Mouse (Mus musculus): ENCODE measurements around the gene Clec3b.

The Clec3b gene

DNA sequence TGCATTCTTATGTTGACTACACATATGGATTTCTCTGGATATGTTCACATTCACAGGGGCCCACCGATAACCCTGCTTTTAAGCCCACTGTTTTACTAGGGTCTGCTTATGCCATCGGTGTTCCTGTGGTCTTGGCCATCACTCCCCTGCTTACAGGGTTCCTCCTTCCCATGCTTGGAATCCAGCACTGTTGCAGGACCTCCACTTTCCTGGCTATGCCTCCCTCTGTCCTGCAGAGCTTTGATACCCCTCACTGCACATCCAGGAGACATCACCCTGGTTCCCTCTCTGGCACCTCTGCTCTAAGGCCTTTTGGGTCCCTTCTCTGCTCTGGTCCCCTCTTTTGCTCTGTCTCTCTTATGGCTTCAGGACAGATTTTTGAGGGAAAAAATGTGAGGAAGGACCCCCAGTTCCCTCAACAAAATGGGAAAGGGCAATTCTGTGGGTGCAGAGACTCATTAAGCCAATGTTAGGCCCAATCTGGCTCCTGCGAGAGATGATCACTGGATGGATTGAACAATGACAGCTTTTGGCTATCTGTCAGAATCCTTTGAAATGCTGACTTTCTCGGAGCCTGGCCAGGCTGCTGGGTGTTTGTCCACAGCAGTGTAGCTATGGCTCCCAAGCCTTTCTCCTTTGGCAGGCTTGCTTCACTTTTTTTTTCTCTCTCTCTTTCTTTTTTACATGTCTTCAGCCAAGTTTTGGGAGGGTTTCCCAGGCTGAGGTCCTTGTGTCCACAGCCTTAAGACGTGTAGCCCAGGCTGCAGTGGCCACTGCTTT, at the start of gene Clec3b:
Clec3b (plus strand) TSS at position 706 of the 780 bp plus-strand sequence.
- DNase-seq (ENCODE audit: low spot score) = no peak

DNA sequence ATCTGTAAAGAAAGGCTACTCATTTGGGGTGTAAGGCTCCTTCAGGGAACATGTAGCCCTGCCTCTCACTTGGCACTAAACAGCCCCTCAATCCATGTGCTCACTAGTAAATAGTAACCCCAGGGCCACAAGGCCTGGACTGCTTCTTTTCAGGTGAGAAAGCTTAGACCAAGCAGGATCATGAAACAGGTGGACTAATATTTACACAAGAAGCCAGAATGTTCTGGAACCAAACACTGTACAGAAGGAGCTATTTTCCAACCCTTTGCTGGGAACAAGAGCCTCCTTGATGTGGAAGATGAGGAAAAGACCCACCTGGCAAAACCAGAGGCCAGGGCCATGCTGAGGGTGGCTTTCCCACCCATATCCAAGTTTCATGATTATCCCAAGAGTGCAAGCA, 47.3 kb upstream of the Clec3b start:
- DNase-seq (ENCODE audit: low spot score) = no peak

DNA sequence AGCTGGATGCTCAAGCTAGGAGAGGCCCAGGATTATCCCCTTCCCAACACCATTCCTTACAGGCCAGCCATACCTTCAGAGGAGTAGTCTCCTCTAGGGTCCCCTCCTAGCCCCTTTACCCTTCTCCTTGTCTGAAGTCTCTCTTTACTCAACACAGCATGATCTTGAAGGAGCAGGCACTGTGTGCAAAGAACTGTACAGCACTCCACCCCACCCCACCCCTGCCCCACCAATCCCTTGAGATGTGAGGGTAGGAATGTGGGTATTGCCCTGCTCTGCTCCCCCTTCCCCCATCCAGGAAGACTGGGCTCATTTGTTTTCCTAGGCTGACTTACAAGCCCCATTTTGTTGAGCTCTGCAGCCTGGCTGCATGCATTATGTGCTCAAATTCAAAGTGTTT, 46.4 kb upstream of the Clec3b start:
- no peak for DNase-seq (ENCODE audit: low spot score)

DNA sequence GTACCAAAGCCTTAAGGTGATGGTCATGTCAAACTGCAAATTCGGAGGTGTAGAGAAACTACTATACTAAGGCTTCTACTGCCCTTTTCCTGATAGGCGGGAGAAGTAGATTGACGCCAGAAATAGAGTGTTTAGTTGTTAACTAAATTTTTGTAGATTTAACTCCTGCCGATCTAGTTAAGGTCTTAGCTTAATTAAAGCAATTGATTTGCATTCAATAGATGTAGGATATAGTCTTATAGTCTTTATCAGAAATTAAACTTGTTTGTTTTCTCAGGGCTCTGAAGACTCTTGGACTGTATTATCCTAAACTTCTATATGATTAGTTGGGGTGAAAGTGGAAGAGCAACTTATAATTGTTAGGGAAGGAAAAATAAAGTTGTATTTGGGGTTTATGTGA, 43.6 kb upstream of the Clec3b start:
- DNase-seq (ENCODE audit: low spot score) = no peak

DNA sequence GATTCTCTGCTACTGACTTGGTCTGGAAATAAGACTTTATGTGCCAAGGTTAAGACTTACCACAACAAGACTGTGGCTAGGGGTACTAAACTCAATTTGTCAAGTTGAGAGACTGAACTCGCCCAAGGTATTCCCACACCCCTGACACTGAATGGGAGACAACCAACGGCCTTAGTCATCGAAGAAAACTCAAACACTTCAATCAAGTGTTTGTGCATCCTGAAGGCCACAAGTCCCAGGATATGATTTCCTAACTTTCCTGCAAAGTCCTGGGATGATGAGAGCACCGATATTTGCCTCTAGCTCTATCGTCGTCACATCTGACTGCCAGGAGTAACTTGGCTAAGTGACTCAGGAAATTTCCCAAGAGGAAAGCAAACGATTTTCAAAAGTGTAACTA, 41.6 kb upstream of the Clec3b start:
- DNase-seq (ENCODE audit: low spot score) = no peak

DNA sequence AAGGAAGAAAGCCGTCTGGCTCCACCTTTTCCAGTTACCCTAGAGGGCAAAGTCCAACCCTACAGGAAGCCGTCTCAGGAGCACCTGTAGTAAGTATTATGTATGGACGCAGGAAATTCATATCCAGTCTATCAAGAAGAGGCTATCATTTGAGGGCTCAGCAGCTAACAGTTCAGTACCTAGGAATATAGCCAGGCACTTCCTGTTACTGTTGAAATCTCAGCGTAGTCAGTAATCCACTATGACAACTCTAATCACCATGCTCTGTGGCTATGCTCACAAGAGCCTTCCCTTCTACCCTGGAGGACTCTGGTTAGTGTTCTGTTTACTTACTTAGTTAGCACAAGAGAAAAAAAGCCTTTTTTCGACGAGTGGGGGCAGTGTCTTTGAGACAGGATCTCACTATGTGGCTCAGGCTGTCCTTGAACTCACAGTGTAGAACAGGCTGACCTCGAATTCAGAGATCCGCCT, 39.0 kb upstream of the Clec3b start:
- peak; percentile 5 for DNase-seq (ENCODE audit: low spot score)

DNA sequence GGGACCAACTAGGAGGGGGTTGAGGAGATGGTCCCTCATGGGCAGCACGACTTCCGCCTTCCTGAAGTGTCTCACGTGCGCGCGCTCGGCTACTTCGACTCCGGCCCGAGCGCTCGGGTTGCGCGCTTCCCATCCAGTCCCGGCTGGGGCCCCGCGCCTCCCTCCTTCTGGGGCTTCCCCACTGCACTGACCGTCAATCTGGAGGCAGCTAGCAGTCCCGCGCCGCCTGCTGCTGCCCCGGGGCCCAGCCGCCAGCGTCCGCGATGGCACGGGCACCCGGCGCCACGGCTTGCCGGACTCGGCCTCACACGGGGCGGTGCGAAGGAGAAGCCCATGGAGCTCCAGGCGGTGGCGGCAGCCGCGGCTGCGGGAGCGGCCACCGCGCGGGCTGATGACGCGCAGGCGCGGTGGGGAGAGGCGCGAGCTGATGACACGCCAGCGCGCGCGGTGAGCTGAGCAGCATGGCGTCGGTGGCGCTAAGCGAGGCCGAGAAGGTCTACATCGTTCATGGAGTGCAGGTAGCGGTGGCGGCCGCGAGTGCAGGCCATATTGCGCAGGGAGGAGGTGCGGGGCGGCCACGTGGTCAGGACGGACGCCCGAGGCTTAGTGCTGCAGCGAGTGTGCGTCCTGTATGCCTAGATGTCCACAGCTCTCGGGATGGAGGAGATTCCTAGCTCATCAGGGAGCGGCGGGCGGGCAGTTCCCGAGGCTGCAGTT, 37.8 kb upstream of the Clec3b start, which contains the start of the genes Zdhhc3 and Exosc7:
Zdhhc3 (minus strand) TSS at position 401 of the 717 bp plus-strand sequence.
Exosc7 (plus strand) TSS at position 411 of the 717 bp plus-strand sequence.
- peak; percentile 81 for DNase-seq (ENCODE audit: low spot score)

DNA sequence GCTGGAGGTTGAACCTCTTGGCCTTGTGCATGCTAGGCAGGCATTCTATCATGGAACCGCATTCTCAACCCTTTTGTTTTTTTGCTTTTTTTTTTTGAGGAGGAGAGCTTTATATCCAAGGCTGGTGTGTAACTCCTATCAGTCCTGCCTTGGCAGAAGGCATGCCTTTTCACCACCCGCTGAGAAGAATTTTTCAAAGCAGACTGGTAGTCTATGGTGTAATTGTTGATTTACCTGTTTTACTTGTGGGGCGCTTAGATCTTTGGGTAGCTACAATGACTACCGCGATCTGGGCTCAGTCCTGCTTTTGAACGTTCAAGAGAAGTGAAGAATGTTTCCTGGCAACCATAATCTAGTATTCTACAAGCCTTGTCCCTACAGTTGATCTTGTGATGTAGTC, 36.8 kb upstream of the Clec3b start:
- DNase-seq (ENCODE audit: low spot score) = peak; percentile 9

DNA sequence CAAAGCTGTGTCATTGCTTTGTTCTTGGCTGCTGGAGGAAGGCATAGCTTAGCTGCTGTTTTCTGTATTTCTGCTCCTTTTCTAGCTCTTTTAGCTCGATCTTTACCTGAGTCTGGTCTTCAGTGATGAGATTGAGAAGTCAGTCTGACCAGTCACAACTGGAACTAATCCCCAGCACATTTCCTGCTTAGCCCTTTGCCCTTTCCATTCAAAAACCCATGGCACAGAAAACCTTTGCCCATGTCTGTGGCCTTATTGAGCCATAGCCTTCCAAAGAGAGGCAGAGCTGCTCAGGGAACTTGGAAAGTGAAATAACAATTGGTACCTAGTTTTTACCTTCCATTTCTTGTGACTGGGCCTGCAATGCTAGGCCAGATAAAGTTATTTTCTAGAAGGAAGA, 35.2 kb upstream of the Clec3b start:
- DNase-seq (ENCODE audit: low spot score) = no peak

DNA sequence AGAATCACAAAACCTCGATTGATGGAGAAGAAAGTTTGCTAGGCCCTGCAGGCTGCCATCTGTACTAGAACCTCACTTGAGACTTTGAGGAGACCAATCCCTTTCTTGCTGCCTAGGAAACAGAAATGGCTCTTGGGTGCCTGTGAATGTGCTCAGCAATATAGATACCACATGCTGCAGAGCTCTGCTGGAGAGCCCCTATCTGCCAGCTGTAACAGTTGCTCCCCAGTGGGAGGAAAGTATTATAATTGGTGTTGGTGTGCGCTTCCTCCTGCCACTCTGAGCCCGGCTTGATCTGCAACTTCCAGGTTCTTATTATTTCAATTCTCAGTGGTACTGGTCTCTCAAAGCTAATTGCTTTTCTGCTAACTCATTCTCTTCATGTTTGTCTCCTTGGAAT, 27.7 kb upstream of the Clec3b start:
- DNase-seq (ENCODE audit: low spot score) = no peak

DNA sequence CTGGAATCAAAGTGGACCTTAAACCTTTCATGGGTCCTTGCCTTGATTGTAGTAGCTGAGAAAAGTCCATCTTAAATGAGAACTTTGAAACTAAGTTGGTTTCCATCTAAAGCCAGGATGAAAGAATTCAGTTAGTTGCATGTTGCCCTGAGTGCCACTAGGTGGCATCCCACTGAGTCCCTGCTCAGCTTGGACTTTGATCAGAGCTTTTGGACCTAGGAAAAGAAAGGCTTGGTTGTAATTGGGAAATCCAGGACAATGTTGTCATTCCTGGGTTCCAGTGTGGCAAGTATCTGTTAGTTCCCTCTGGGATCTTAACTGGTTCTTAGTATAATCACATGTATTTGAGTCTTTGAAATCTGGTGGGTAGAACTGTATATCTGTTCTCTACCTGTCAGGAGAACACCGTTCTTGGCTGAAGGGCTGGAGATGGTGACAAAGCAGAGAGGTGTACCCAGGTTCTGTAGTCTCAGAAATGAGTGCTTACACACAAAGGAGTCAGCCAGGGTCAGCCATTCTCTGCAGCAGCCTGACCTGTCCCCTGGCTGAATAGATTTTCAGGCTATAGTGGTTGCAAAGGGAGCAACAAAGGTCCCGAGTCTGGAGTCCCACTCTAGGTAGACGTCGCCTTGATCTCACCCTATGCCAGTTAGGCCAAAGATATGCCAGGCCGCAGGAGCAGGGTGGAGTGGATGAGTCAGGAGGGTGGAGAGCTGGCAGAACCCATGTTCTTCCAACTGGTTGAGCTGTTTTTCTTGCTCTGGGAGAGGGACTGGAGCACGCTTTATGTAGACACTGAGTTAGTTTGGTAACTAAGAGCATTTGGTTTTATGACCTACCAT, 27.0 kb upstream of the Clec3b start:
- DNase-seq (ENCODE audit: low spot score) = peak; percentile 47

DNA sequence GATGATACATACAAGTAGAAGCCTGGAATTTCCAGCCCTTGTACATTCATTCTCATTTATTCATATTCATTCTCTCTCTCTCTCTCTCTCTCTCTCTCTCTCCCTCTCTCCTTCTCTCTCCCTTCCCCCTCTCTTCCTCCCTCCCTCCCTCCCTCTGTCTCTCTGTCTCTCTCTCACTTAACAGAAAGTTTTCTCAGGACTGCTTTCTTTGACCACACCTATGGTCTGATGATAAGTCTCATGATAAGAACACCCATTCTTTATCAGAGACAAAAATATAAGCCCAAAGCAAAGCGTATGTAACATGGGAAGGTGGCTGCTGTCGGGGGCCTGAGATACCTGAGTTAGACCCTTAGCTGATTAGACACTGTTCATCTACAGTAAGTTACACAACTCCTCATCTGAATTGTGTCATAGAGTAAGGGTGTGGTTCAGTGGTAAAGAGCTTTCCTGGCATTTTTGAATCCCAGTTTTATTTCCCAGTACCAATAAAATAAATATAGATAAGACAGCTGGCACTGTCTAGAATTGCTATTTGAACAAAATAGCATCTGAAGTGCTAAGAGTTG, 26.2 kb upstream of the Clec3b start:
- peak; percentile 26 for DNase-seq (ENCODE audit: low spot score)

DNA sequence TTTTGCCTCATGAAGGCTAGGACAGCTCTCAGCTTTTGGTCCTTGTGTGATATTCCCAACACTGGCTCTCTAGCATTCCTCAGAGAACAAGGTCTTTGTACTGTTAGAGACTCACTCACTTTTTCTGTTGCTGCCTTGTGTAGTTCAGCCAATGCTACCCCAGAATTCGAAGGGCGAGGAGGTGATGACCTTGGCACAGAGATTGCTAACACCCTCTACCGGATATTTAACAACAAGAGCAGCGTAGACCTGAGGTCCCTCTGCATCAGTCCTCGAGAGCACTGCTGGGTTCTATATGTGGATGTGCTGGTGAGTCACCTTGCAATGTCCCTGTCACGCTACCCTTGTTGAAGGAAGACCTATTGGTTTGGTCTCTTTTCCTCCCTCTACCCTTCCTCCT, 23.1 kb upstream of the Clec3b start:
- DNase-seq (ENCODE audit: low spot score) = no peak

DNA sequence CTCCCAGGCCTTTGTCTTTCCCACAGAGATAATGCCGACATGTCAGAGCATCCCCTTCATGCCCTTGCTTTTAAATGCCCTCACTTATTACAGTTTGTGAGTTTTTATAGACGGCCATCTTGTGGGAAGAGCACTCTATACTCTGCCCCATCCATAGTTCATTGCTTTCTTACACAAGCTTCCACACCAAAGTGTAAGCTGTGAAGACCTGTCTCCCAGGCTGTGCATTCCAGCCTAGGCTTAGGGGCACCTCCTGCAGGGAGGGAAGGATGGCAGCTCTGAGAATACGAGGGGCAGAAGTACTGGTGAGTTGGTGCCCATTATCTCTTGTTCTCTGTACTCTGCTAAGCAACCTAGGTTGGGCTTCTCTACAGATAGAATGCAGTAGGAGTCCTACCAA, 17.8 kb upstream of the Clec3b start:
- DNase-seq (ENCODE audit: low spot score) = no peak

DNA sequence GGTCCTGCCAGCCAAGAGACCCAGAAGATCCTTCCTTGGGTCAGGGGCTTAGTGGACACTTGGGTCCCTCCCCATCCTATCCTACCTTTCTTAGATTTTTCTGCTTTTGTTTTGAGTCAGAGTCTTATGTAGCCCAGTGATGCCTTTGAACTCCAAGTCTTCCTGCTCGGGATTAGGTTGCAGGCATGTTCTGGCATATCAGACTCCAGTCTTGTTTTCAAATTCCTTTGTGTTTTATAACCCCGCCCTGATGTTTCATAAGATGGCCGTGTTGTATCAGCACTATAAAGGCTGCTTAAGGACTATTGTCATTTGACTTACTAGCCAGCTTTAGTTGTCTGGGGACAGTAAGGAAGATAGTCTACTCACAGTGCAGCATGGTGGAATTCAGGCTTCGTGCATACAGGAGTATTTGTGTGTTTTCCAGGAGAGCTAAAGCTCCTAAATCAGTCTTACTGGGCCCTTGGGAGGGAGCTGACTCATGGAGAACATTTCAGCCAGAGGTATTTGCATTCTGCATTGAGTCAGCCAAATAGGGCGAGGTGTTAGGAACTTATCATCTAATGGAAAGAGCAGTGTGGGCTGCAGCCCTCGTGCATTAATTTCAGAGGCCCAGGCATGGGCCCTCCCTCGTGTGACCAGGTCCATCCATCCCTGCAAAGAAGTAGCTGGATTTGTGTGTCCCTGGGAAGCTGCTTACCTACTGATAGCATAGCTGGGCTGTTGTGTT, 13.6 kb upstream of the Clec3b start:
- DNase-seq (ENCODE audit: low spot score) = no peak

DNA sequence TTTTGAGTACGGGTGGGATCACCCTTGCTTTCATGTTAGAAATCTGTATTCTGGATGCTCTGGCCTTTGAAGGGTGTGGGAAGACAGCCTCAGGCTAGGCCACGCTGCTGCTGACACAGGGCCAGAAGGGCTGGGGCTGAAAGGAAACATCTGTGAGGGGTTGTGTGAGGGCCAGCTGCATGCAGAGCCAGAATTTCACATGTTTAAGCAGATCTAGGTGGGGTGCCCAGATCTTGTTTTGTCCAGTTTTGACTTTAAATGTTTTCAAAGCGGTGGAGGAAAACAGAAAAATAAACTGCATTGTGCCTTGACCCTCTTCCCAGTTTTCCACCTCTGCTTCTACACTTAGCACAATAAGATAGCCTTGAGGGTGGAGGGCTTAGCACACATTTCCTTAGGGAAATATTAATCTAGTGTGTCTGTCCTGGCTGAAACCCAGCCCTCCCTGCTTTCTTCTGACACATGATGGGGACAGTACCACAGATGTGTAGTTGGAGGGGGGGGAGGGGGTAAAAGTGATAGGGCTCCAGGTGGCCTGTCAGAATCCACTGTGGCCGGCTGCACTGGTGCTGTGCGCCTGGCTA, 11.8 kb upstream of the Clec3b start:
- DNase-seq (ENCODE audit: low spot score) = no peak

DNA sequence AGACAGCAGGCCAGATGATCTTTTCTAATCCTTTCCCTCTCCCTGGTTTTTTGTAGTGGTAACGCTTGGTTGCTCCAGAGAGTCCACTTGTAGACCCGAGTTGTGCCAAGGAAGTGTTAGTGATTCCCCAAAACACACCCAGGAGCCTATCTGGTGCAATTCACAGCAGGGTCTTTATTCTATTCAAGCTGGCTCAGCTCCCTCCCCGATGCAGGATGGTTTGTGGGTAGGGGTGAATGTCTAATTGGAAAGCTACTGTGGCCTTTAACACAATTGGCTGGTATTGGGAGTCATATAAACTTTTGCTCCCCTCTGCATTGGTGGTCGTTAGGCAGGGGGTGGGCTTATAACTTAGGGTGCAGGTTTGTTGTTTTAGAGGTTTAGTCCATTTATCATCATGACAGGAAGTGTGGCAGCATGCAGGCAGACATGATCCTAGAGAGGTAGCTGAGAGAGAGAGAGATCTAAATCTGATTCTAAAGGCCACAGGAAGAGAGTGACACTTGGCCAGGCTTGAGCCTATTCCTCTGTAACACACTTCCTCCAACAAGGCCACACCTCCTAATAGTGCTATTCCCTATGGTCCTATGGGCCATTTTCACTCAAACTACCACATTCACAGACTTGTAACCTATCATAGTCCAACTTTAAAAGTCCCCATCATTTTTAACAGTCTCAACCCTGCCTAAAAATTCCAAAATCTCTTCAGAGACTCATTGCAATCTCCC, 10.7 kb upstream of the Clec3b start:
- DNase-seq (ENCODE audit: low spot score) = no peak

DNA sequence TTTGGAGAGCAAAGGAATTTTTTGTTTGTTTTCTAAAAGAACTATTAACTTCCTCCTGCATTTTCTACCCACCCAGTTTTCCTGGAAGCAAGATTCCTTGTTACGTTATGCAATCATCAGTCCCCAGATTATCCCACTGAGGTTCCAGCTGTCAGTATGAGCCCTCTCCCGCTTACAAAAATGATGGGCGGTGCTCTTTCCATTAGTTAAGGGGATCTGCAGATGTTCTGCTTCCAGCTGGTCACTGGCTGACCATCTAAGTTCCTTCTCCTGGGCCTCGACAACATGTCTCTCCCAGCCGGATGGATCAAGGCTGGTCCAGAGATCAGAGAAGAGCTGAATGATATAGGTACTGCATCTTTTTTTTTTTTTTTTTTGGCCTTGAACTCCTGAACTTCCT, 2.3 kb upstream of the Clec3b start:
- no peak for DNase-seq (ENCODE audit: low spot score)

DNA sequence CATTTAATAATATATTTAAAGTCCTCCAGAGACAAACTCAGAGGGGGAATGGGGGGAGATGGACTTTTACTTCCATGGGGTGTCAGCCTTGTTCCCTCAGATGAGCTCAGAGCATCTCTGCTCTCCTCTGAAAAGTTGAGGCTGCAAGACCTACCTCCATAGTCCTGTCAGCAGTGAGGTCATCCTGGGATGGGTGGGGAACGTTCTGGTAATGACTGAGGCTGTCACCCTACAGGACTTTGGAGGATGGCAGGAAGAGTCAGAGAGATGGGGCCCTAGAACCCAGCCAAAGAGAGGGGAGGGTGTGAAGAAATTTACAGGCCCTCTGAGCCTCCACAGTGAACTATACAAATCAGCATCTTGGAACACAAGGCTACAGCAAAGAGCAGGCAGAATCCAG, 815 bp downstream of the Clec3b start:
- no peak for DNase-seq (ENCODE audit: low spot score)

DNA sequence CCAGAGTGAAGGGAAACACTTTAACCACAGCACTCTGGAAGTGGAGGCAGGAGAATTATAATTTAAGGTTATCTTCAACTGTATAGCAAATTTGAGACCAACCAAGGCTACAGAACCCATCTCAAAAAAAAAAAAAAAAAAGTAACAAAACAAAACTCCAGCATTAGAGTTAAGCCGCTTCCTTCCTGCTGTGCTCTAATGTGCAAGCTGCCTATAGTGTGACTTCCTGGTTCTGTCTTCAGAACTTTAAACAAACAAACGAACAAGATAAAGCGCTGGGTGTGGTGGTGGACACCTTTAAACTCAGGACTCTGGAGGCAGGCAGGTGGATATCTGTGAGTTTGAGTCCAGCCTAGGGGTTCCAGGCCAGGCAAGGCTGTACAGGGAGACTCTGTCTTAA, 1.3 kb downstream of the Clec3b start:
- DNase-seq (ENCODE audit: low spot score) = no peak

Measured in c-Kit-positive CD71-positive TER-119-positive erythroid progenitor cells, embryonic 14.5 days (primary cell).